Mouse (Mus musculus) CD4-positive, CD25-positive, alpha-beta regulatory T cell, adult 4 months (primary cell): ENCODE results near the gene Vti1a. TPM values are rescaled to one million over a fixed set of nuclear protein-coding genes. Genes with fewer than 3 reads are reported as not detected.
A peak's percentile ranks its signal among the peaks of the same experiment; 100 is the strongest.

Experiments
- ATAC-seq: one replicate; pipeline ENCODE4 v1.8.0; 2017
- polyA plus RNA-seq, 2 experiments: library from polyadenylated mRNA; unstranded; fragments of 100-300 nt; shearing (Covaris generic); gene quantifications; one replicate each; pipeline ENCODE4 v1.2.1; 2017

Gene Vti1a
- polyA plus RNA-seq, 2 experiments from 2014 or later = 32.4 to 45.4 TPM

DNA sequence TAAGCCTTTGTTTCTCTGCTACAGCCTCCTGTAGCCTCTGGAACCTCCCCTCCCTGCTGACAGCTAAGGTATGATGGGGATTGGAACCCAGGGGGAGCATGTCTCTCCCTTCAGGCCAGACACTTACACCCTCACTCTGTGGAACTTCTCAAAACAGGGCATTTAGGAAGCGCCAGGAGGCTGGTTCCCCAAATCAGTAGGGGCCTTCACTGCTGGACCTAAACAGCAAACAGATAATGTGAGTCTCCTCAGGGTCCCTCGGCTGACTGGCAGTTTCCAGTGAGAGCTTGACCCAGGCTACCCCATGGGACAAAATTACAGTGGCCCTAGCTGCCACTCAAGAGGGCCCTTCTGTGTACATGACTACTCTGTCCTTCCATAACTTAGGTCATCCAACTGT is 325.8 kb downstream of the Vti1a start:
- no peak for ATAC-seq

DNA sequence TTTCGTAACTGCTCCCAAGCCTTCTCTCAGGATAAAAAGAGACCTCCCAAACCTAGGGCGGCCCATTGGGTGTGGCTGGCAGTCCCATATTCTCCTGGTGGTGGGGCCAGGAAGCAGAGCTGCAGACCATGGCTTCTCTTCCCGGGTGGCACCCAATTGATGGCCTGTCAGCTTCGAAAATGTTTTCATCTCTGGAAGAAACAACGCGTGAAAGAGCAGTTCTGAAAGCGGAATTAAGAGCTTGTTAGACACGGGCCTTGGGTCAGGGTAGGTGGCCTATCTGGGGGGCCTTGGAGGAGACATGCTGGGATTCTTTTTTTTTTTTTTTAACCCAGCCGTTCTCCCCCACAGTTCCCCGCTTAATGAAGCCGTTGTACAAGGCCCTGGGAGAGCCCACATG is 326.3 kb downstream of the Vti1a start:
- ATAC-seq = no peak

DNA sequence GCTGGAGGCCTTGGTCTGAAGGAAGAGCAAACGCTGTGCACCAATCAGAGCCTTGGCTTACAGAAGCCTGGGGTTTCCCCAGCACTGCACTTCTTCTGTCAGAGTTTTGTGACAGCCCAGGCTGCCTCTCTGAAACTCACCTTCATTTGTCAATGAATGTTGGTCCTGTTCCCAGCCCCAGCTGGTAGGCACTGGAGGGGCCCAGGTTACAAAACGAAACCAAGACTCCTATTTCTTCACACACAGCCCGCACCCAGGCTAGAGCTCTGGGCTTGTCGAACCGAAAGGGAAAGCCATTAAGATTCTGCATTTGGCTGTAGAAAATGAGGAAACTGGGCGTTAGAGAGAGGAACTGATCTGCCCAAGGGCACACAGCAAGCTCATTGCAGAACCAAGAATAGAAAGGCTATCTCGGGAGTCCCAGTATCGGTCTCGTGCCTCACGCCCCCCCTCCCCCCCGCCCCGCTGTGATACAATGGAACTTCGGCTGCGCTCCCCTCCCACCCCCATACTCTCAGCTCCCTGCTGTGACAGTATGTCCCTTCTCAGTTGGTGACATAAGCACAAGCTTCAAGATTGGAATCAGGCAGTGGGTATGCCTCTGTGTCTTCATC is 327.3 kb downstream of the Vti1a start:
- ATAC-seq = peak; percentile 88

DNA sequence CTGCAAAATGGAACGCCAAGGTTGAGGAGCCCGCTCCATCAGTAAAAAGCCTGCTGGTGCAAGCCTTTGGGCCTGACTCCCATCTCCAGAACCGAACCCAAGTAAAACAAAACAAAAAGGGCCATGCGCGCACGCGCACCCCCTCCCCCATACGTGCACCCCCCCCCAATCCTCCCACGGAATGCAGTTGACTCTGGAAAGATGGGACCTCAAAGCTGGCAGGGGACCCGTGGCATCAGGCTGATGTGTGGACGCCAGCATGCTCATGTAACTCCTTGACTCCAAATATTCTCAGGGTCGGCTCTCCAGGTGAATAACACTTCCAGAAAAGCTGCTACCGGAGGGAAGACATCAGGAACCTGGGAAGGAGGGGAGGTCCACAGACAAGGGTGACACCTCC is 327.8 kb downstream of the Vti1a start:
- no peak for ATAC-seq

DNA sequence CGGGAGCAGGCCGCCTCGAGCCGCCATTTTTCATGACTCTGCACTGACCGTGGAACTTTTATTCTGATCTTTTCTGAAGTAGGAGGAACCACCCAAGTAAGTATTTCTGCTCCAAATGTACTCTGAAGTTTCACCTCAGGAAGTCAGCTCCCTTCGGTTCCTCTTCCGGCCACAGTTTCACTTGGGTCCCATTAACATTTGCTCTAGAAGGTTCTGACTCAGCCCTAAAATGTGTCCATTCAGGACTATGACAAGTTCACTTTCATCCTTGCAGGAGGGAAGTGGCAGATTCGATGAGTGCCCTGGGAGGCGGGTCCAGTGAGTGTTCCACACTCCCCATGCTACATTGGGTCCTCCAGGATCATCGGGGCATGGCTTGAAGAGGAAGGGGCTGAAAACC is 333.3 kb downstream of the Vti1a start:
- ATAC-seq = no peak

DNA sequence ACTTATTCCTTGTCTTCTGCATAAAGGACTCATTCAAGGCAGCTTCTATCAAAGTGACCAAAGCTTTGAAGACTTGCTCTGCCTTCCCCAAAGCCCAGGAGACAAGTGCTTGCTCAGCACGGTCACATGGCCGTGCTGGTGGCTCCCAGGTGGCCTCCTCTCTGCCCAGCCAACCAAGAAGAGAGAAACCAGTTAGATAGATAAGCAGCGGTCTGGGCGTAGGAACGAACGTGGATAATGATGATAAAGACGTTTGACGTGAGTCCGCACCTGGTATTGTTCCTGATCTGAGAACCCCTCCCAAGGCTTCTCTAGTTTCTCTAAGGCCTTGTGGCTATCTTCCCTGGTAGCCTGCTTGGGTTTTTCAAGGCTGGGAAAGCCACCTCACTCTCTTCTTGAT is 334.9 kb downstream of the Vti1a start:
- no peak for ATAC-seq

DNA sequence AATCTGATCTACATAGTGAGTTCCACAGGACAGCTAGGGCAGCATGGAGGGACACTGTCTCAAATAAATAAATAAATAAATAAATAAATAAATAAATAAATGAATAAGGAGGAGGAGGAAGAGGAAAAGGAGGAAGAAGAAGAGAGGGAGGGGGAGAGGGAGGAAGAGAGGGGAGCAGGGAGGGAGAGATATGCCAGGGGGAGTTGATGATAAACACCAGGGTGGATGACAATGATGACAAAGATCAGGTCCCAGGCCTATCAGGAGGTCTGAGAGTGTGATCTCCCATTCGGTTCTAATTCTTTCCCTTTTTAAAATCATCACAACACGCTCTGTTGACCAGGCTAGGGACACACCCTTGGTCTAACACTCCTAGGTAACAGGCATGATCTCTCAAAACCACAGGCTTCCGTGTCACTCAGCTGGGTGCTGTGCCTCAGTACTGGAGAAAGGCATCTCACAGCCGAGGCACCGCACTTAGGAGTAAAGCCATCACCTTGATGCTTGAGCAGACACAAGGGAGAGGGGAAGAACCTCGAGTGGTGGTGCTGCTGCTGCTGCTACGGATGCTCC is 336.7 kb downstream of the Vti1a start:
- ATAC-seq = no peak

DNA sequence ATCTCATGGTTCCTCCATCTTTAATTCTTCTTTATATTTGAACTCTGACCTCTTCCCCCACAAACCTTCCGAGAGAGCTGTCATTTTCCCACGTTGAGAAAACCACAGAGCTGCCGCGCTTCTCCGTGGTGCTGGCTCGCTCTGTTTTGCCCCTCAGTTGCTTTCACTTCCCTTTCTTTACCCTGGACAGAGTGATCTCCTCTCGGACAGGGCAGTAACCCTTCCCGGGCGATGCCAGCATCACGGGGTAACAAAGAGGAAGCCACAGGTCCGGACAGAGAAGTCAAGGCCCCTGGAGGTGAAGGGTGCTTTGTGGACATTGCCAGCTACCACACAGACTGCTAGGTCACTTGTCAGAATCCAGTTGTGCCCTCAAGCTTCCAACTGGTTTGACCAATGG is 344.1 kb downstream of the Vti1a start:
- no peak for ATAC-seq

DNA sequence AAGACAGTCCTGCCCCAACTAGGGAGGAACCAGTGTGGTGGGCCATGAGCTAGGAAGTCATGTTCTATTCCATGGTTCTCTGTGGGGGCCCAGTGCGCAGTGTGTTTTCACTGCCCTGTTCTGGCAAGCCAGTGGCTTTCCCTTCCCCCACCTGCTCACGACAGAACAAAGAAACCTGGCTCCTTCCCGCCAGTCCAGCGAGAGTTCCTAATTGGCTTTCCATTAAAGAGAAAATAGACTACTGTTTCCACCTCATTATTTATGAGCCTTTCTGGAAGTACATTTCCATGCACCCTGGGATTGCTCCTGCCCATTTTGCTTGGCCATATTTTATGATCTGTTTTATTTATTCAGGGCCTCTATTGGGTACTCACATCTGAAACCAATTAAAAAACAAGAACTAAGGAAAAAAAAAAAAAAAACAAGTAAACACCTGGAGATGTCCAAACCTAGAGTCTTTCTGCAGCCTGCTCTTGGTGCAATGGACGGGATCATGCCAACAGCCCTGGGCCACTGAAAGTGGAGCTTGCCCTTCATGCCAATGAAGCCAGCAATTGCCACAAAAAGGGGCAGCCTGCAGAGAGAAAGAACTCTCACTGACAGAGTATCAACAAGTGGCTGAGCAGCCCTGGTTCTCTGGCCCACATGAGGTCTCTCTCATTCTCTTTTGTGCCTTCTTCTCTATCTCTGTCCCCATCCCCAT is 346.6 kb downstream of the Vti1a start:
- ATAC-seq = no peak

DNA sequence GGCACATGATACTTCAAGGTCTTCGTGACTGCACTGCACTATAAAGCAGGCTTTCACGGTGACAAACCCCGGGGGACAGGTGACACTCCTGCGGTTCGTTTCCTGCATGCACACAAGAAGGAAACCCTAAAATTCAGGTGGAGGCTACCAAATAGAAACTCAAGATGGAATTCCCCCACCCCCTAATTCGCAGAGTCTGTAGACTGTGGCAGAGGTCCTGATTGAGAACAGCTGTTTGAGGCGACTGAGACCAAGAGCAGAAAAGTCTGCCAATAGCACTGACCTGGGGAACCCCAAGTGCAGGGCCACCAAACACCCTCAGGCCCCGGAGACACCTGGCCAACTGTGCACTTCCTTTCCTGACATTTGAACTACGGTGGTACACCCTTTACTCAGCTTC is 351.7 kb downstream of the Vti1a start:
- ATAC-seq = peak; percentile 53

DNA sequence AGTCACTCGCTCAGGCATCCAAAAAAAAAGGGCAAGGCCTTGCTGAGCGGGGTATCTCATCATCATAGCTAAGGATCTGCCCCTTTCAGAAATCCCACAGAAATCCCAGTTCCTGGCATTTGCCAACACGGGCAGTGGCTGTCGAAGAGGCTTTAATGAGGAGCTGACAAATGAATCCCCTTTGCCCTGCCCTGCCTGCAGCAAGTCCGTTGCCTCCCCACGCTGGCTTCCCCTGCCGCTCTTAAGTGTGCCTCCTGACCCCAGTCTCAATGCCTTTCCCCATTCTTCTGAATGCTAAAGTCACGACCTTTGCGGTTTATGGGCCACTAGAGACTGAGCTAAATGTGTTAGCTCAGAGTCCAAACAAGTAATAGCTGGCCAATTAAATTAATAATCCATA is 352.8 kb downstream of the Vti1a start:
- no peak for ATAC-seq

Other genes with a start within 250 kb of the Vti1a start
- gene Gpam, start 189.1 kb upstream of the Vti1a start, polyA plus RNA-seq = 1 to 10 TPM; 1.6 to 2.1 TPM
- gene Tectb, start 135.6 kb upstream of the Vti1a start, polyA plus RNA-seq = not detected
- gene Gucy2g, start 75.1 kb upstream of the Vti1a start, polyA plus RNA-seq = under 1 TPM in 1 of 2 experiments, not detected in 1; 0.15 TPM
- gene Acsl5, start 64.4 kb upstream of the Vti1a start, polyA plus RNA-seq = 10 to 100 TPM; 66.4 to 83.1 TPM
- 10 to 100 TPM; 61.9 to 69.0 TPM for gene Zdhhc6, start 263 bp upstream of the Vti1a start, polyA plus RNA-seq